Mouse (Mus musculus) embryonic facial prominence, embryonic 13.5 days (tissue): ENCODE measurements around the gene Glmn. TPM values are rescaled to one million over a fixed set of nuclear protein-coding genes. Genes with fewer than 3 reads are reported as not detected.

ENCODE experiments used
- ATAC-seq: fragments of 200-750 bp; cut with Nextera tagmentation; 2 replicates; pipeline ENCODE4 v1.8.0; 2017; ENCODE audit warnings: low read depth; ENCODE audit not compliant: insufficient number of reproducible peaks, insufficient read depth, low FRiP score, low TSS enrichment
- H3K27ac ChIP-seq: fragments of 300-500 bp; sonication (generic); 2 replicates; pipeline ENCODE4 v1.5.1; 2015; ENCODE audit warnings: moderate library complexity, mild to moderate bottlenecking, inconsistent platforms
- H3K27me3 ChIP-seq: fragments of 300-500 bp; sonication (generic); 2 replicates; pipeline ENCODE4 v1.6.1; 2015; ENCODE audit warnings: mild to moderate bottlenecking, inconsistent platforms
- H3K36me3 ChIP-seq: fragments of 300-500 bp; sonication (generic); 2 replicates; pipeline ENCODE4 v1.6.1; 2015; ENCODE audit warnings: mild to moderate bottlenecking, inconsistent platforms
- H3K4me1 ChIP-seq: fragments of 300-500 bp; sonication (generic); 2 replicates; pipeline ENCODE4 v1.6.1; 2015; ENCODE audit warnings: inconsistent platforms
- H3K4me2 ChIP-seq: fragments of 300-500 bp; sonication (generic); 2 replicates; pipeline ENCODE4 v1.6.1; 2015; ENCODE audit warnings: moderate library complexity, mild to moderate bottlenecking, inconsistent platforms
- H3K4me3 ChIP-seq: fragments of 300-500 bp; sonication (generic); 2 replicates; pipeline ENCODE4 v1.5.1; 2015; ENCODE audit warnings: mild to moderate bottlenecking, inconsistent platforms
- H3K9ac ChIP-seq: fragments of 300-500 bp; sonication (generic); 2 replicates; pipeline ENCODE4 v1.6.1; 2015; ENCODE audit warnings: mild to moderate bottlenecking, inconsistent platforms
- H3K9me3 ChIP-seq: fragments of 300-500 bp; sonication (generic); 2 replicates; pipeline ENCODE4 v1.6.1; 2016; ENCODE audit warnings: inconsistent platforms
- WGBS: fragments of 180-500 bp; shearing (Covaris S2); methylation state at CpG from one replicate; pipeline ENCODE4 v1.1.7; 2015; ENCODE audit warnings: mixed read lengths; 5-methylcytosine and 5-hydroxymethylcytosine counted together
- polyA plus RNA-seq: library from polyadenylated mRNA; unstranded; fragments of >200 nt; fragmentation: Nextera tagmentation; extraction: Ambion mirVana; gene quantifications from 2 replicates; pipeline ENCODE4 v1.2.1, GENCODE M21; 2015

Glmn gene
- polyA plus RNA-seq, 1 experiment from 2014 or later, result 39.2 TPM

GRCm38 (mm10) chr5:107554336-107554735, 43.4 kb downstream of the Glmn start:
- H3K36me3 ChIP-seq, result peaks cover 57% of the 10 kb centered on the region
- ATAC-seq, result no peak

GRCm38 (mm10) chr5:107548444-107548843, 49.2 kb downstream of the Glmn start:
- no peak overlapping the region for H3K4me2 ChIP-seq
- H3K36me3 ChIP-seq, result peaks cover 25% of the 10 kb centered on the region
- ATAC-seq, result no peak
- H3K4me3 ChIP-seq, result no peak overlapping the region
- 88% methylated on average over 3 of the region's 3 CpGs for WGBS
- no peak overlapping the region for H3K9ac ChIP-seq
- H3K9me3 ChIP-seq, result no peaks in the 10 kb centered on the region
- H3K4me1 ChIP-seq, result no peaks in the 10 kb centered on the region
- no peak overlapping the region for H3K27ac ChIP-seq
- no peaks in the 10 kb centered on the region for H3K27me3 ChIP-seq

More at GRCm38 (mm10) chr5:107554336-107554735, 43.4 kb downstream of the Glmn start:
- H3K27me3 ChIP-seq, result no peaks in the 10 kb centered on the region
- no peak overlapping the region for H3K4me2 ChIP-seq
- no peak overlapping the region for H3K4me3 ChIP-seq
- H3K4me1 ChIP-seq, result no peaks in the 10 kb centered on the region
- no peaks in the 10 kb centered on the region for H3K9me3 ChIP-seq
- no peak overlapping the region for H3K27ac ChIP-seq
- WGBS, result 79% methylated on average over 5 of the region's 5 CpGs
- H3K9ac ChIP-seq, result no peak overlapping the region

GRCm38 (mm10) chr5:107547955-107548354, 49.7 kb downstream of the Glmn start:
- H3K4me1 ChIP-seq, result no peaks in the 10 kb centered on the region
- no peak overlapping the region for H3K27ac ChIP-seq
- WGBS, result 91% methylated on average over 3 of the region's 3 CpGs
- no peaks in the 10 kb centered on the region for H3K9me3 ChIP-seq
- peaks cover 25% of the 10 kb centered on the region for H3K36me3 ChIP-seq
- no peaks in the 10 kb centered on the region for H3K27me3 ChIP-seq
- no peak overlapping the region for H3K4me2 ChIP-seq
- no peak overlapping the region for H3K4me3 ChIP-seq
- H3K9ac ChIP-seq, result no peak overlapping the region
- ATAC-seq, result no peak

GRCm38 (mm10) chr5:107545927-107546326, 51.8 kb downstream of the Glmn start:
- no peak for ATAC-seq
- Histone ChIP-seq H3K27ac (no peak overlapping the region), H3K4me2 (no peak overlapping the region), H3K4me1 (0 out of 2 replicates have a peak, but pooled peaks cover 4% of the 10 kb centered on the region), H3K27me3 (no peaks in the 10 kb centered on the region), H3K9me3 (no peaks in the 10 kb centered on the region), H3K36me3 (peaks cover 15% of the 10 kb centered on the region), H3K4me3 (no peak overlapping the region), H3K9ac (no peak overlapping the region)
- 81% methylated on average over 4 of the region's 4 CpGs for WGBS

- no peak overlapping the region for H3K4me2 ChIP-seq
- H3K9me3 ChIP-seq, result no peaks in the 10 kb centered on the region
- H3K36me3 ChIP-seq, result no peaks in the 10 kb centered on the region
- no peaks in the 10 kb centered on the region for H3K27me3 ChIP-seq
- H3K27ac ChIP-seq, result no peak overlapping the region
- 33% methylated on average over 7 of the region's 7 CpGs for WGBS
- 0 out of 2 replicates have a peak, but pooled peaks cover 4% of the 10 kb centered on the region for H3K4me1 ChIP-seq
- no peak overlapping the region for H3K4me3 ChIP-seq
- no peak overlapping the region for H3K9ac ChIP-seq
- no peak for ATAC-seq
These were observed 56.0 kb downstream of the Glmn start for GRCm38 (mm10) chr5:107541696-107542095.

- Histone ChIP-seq H3K4me3 (no peak within 1 kb of the TSS), H3K9ac (no peak within 1 kb of the TSS), H3K9me3 (no peaks in the 10 kb centered on the region), H3K4me2 (no peak within 1 kb of the TSS), H3K36me3 (no peaks in the 10 kb centered on the region), H3K27ac (no peak within 1 kb of the TSS), H3K4me1 (no peaks in the 10 kb centered on the region), H3K27me3 (no peaks in the 10 kb centered on the region)
- ATAC-seq, result no peak
- WGBS, result 76% methylated on average over 15 of the region's 15 CpGs
These were observed 63.1 kb downstream of the Glmn start, which contains the start of gene 1700028K03Rik for GRCm38 (mm10) chr5:107534581-107534980. Gene 1700028K03Rik, plus strand, starts transcription at chr5:107534709.

GRCm38 (mm10) chr5:107533590-107533989, 64.1 kb downstream of the Glmn start:
- WGBS, result 66% methylated on average over 2 of the region's 2 CpGs
- H3K4me3 ChIP-seq, result no peak overlapping the region
- H3K9me3 ChIP-seq, result no peaks in the 10 kb centered on the region
- H3K4me2 ChIP-seq, result no peak overlapping the region
- H3K9ac ChIP-seq, result no peak overlapping the region
- no peak for ATAC-seq
- no peaks in the 10 kb centered on the region for H3K27me3 ChIP-seq
- H3K4me1 ChIP-seq, result no peaks in the 10 kb centered on the region
- no peak overlapping the region for H3K27ac ChIP-seq
- no peaks in the 10 kb centered on the region for H3K36me3 ChIP-seq

- no peaks in the 10 kb centered on the region for H3K4me1 ChIP-seq
- no peaks in the 10 kb centered on the region for H3K36me3 ChIP-seq
- no peak overlapping the region for H3K27ac ChIP-seq
- no peak for ATAC-seq
- WGBS, result 85% methylated on average over 3 of the region's 3 CpGs
- no peak overlapping the region for H3K4me3 ChIP-seq
- H3K27me3 ChIP-seq, result no peaks in the 10 kb centered on the region
- H3K4me2 ChIP-seq, result no peak overlapping the region
- no peaks in the 10 kb centered on the region for H3K9me3 ChIP-seq
- H3K9ac ChIP-seq, result no peak overlapping the region
These were observed 68.8 kb downstream of the Glmn start for GRCm38 (mm10) chr5:107528856-107529255.

- H3K9ac ChIP-seq, result no peak overlapping the region
- WGBS, result 76% methylated on average over 10 of the region's 10 CpGs
- H3K9me3 ChIP-seq, result no peaks in the 10 kb centered on the region
- no peak overlapping the region for H3K4me2 ChIP-seq
- no peak overlapping the region for H3K4me3 ChIP-seq
- H3K4me1 ChIP-seq, result no peaks in the 10 kb centered on the region
- H3K27ac ChIP-seq, result no peak overlapping the region
- no peaks in the 10 kb centered on the region for H3K36me3 ChIP-seq
- H3K27me3 ChIP-seq, result no peaks in the 10 kb centered on the region
- ATAC-seq, result no peak
These were observed 73.4 kb downstream of the Glmn start for GRCm38 (mm10) chr5:107524281-107524680.

- 76% methylated on average over 7 of the region's 7 CpGs for WGBS
- ATAC-seq, result no peak
- no peaks in the 10 kb centered on the region for H3K36me3 ChIP-seq
These were observed 75.8 kb downstream of the Glmn start for GRCm38 (mm10) chr5:107521897-107522296.

GRCm38 (mm10) chr5:107521386-107521785, 76.3 kb downstream of the Glmn start:
- Histone ChIP-seq H3K4me2 (no peak overlapping the region), H3K9me3 (no peaks in the 10 kb centered on the region), H3K9ac (no peak overlapping the region), H3K27me3 (no peaks in the 10 kb centered on the region), H3K4me1 (no peaks in the 10 kb centered on the region), H3K4me3 (no peak overlapping the region), H3K36me3 (no peaks in the 10 kb centered on the region), H3K27ac (no peak overlapping the region)
- no peak for ATAC-seq
- WGBS, result 92% methylated on average over 6 of the region's 6 CpGs

More at GRCm38 (mm10) chr5:107521897-107522296, 75.8 kb downstream of the Glmn start:
- Histone ChIP-seq H3K27ac (no peak overlapping the region), H3K4me1 (no peaks in the 10 kb centered on the region), H3K9ac (no peak overlapping the region), H3K4me3 (no peak overlapping the region), H3K9me3 (no peaks in the 10 kb centered on the region), H3K27me3 (no peaks in the 10 kb centered on the region), H3K4me2 (no peak overlapping the region)

GRCm38 (mm10) chr5:107518602-107519001, 79.1 kb downstream of the Glmn start:
- H3K4me3 ChIP-seq, result no peak overlapping the region
- H3K4me2 ChIP-seq, result no peak overlapping the region
- no peaks in the 10 kb centered on the region for H3K27me3 ChIP-seq
- no peak for ATAC-seq
- WGBS, result 92% methylated on average over 4 of the region's 4 CpGs
- H3K27ac ChIP-seq, result no peak overlapping the region
- no peaks in the 10 kb centered on the region for H3K9me3 ChIP-seq
- no peaks in the 10 kb centered on the region for H3K4me1 ChIP-seq
- no peak overlapping the region for H3K9ac ChIP-seq
- no peaks in the 10 kb centered on the region for H3K36me3 ChIP-seq
